Mouse (Mus musculus) megakaryocyte, embryonic 14.5 days (primary cell): ENCODE data around the gene Timm13. TPM values are rescaled to one million over a fixed set of nuclear protein-coding genes. Genes with fewer than 3 reads are reported as not detected.
A peak's percentile ranks its signal among the peaks of the same experiment; 100 is the strongest.

Experiments used
- H3K27me3 ChIP-seq: replicated peaks from 2 replicates; pipeline ENCODE3; 2012; ENCODE audit warnings: inconsistent platforms
- H3K36me3 ChIP-seq: replicated peaks from 2 replicates; pipeline ENCODE3; 2012; ENCODE audit warnings: low read length, inconsistent platforms, mixed read lengths
- H3K4me1 ChIP-seq: 2 replicates; pipeline ENCODE4 v1.6.1; 2012; ENCODE audit warnings: inconsistent platforms
- H3K4me3 ChIP-seq: replicated peaks from 2 replicates; pipeline ENCODE3; 2012; ENCODE audit warnings: moderate library complexity, mild to moderate bottlenecking, inconsistent platforms
- H3K9me3 ChIP-seq: 2 replicates; pipeline ENCODE4 v1.6.1; 2012; ENCODE audit warnings: inconsistent platforms
- FLI1 ChIP-seq: IDR thresholded peaks from 2 replicates; pipeline ENCODE4 v1.6.1; 2012; ENCODE audit warnings: low read length, inconsistent platforms, mixed read lengths
- GATA1 ChIP-seq: IDR thresholded peaks from 3 replicates; pipeline ENCODE4 v1.6.1; 2012; ENCODE audit warnings: mixed read lengths, low read length, inconsistent platforms, borderline replicate concordance
- polyA plus RNA-seq: library from polyadenylated mRNA; stranded (reverse); fragments of >175 nt; gene quantifications from 2 replicates; pipeline ENCODE4 v1.2.3, GENCODE M21; 2012; ENCODE audit warnings: low replicate concordance; ENCODE audit not compliant: insufficient read depth

The Timm13 gene
- polyA plus RNA-seq, 1 experiment, result 345 TPM

DNA sequence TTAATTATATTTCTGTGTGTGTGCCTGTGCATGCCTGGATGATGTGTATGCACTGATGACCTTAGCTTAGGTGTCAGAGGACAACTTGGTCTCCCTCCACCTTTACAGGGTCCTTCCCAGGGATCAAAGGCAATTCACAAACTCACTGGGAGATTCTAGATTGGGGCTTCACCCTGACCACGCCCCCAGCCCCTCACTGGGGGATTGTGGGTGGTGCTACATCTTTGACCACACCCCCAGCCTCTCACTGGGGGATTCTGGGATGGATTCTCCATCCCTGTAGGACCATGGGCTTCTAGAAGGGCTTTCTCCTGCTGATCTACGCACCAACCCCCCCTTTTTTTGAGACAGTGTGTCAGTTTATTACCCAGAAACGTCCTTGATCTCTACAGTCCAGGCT, 24.7 kb upstream of the Timm13 start:
- Histone ChIP-seq H3K4me1 (peaks cover 59% of the 10 kb centered on the region), H3K9me3 (no peaks in the 10 kb centered on the region), H3K4me3 (no peak overlapping the region), H3K27me3 (no peaks in the 10 kb centered on the region), H3K36me3 (no peaks in the 10 kb centered on the region)
- no peak for TF ChIP-seq FLI1
- no peak for TF ChIP-seq GATA1

DNA sequence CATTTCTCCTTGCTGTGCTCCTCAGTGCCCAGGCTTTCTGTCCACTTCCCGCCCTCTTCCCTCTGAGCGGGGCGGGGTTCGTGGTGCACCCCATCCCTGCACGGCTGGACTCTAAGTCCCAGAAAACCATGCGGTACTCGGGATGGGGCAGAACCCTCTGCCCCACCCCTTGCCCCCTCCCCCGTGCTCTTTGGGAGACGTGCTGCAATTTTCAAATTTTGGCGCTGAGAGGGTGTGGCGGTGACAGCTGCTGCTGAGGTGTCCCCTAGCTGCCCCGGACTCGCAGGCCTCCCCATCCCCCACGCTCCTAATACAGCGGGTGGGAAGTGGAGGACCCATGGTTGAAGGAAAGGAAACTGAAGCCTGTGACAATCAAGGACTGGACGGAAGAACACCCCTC, 21.2 kb upstream of the Timm13 start:
- peak overlapping the region; percentile 82 for H3K4me3 ChIP-seq
- H3K9me3 ChIP-seq, result no peaks in the 10 kb centered on the region
- peaks cover 62% of the 10 kb centered on the region for H3K4me1 ChIP-seq
- H3K36me3 ChIP-seq, result no peaks in the 10 kb centered on the region
- no peak for TF ChIP-seq GATA1
- H3K27me3 ChIP-seq, result peaks cover 3% of the 10 kb centered on the region

DNA sequence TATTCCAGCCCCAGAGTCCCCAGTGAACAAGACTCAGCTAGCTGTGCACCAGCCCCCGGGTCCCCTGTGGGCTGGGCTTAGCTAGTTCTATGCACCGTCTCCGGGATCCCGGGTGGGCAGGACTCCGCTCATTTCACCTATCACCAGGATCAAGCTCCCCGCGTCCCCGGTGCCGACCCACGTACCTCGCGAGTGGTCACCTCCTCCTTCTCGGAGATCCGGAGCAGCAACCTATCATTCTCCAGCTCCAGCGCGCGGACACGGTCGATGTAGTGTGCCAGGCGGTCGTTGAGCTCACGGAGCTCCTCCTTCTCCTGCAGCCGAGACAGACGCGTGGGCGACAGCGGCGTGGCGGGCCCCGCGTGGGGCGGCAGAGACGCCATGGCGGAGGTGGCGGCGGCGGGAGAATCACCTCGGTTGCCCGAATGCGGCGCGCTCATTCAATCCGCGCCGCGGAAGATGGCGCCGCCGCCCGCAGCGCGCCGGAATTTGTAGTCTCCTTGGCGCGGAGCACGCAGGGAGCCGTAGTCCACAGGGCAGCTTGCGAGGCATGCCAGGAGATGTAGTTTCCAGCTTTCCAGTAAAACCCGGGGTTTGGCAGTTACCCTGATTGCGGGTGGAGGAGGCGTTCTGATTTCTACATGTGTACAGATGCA, 17.1 kb upstream of the Timm13 start, which contains the start of gene Lmnb2:
TSS of gene Lmnb2 (minus strand) at position 467 of the 656 bp plus-strand sequence.
- peaks cover 78% of the 10 kb centered on the region for H3K4me1 ChIP-seq
- peaks cover 3% of the 10 kb centered on the region for H3K27me3 ChIP-seq
- peak within 1 kb of the TSS; percentile 98 for H3K4me3 ChIP-seq

DNA sequence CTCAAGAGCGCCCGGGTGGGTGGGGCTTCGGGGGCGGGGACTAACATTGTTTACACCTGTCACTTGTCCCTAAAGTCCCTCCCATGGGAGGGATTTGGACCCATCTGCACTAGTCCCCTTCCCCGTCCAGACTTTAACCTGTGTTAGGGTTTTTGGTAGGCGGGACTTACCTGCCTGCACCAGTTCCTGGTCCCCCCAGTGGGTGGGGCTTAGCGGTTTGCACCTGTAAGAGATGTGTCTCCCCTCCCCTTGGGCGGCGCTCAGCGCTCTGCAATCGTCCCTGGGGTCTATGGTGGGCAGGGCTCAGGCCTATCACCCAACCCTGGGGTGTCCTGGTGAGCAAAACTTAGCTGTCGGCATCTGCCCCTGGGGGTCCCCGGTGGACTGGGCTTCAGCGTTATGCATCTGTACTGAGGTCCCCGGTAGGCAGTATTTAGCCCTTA, 16.6 kb upstream of the Timm13 start:
- H3K27me3 ChIP-seq, result peaks cover 3% of the 10 kb centered on the region
- H3K9me3 ChIP-seq, result no peaks in the 10 kb centered on the region
- TF ChIP-seq FLI1 (no peak), GATA1 (no peak)
- peaks cover 21% of the 10 kb centered on the region for H3K36me3 ChIP-seq
- H3K4me3 ChIP-seq, result peak overlapping the region; percentile 98
- H3K4me1 ChIP-seq, result peaks cover 78% of the 10 kb centered on the region

More for the DNA sequence above, 17.1 kb upstream of the Timm13 start, which contains the start of gene Lmnb2:
- Histone ChIP-seq H3K36me3 (peaks cover 17% of the 10 kb centered on the region), H3K9me3 (no peaks in the 10 kb centered on the region)
- TF ChIP-seq GATA1, result no peak
- TF ChIP-seq FLI1, result no peak

DNA sequence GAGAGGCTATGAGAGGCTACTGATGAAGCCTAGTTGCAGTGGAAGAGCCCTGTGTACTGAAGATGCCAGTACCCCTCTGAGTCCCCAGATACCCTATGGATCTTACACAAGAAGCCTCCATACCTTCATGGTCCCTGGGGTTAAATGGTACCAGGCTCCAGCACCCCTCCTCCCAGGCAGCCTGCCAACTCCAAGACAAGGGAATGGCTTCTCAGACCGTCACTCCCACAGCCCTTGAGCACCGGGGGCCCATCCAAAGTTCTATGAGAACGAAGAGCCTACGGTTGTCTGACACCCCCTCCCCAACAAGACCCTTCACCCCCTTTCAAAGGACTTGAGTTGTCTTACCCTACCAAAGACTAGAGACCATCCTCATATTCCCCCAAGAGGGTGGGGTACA, 15.0 kb upstream of the Timm13 start:
- peaks cover 81% of the 10 kb centered on the region for H3K4me1 ChIP-seq
- no peak overlapping the region for H3K4me3 ChIP-seq
- H3K27me3 ChIP-seq, result peaks cover 3% of the 10 kb centered on the region
- peaks cover 37% of the 10 kb centered on the region for H3K36me3 ChIP-seq
- H3K9me3 ChIP-seq, result no peaks in the 10 kb centered on the region
- TF ChIP-seq FLI1, result no peak
- no peak for TF ChIP-seq GATA1

DNA sequence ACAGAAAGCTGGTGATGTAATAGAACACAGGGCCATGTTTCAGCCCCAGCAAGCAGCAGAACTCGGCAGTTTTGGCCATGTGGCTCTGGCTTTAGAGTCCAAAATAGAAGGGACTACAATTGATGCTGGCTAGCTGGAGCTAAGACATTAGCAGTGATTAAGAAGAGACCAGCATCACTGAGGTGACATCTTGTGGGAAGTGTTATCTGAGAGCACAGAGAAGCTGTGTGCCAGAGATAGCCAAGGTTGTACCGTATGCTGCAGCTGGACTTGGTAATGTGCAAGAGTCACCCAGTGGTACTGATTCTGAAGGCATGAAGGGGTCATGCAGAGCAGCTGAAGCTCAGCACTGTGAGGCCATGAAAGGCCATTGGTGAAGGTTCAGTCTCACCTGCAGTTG, 14.5 kb upstream of the Timm13 start:
- Histone ChIP-seq H3K27me3 (peaks cover 3% of the 10 kb centered on the region), H3K36me3 (peaks cover 42% of the 10 kb centered on the region), H3K4me3 (no peak overlapping the region), H3K9me3 (no peaks in the 10 kb centered on the region), H3K4me1 (peaks cover 80% of the 10 kb centered on the region)
- TF ChIP-seq GATA1 (no peak), FLI1 (no peak)

DNA sequence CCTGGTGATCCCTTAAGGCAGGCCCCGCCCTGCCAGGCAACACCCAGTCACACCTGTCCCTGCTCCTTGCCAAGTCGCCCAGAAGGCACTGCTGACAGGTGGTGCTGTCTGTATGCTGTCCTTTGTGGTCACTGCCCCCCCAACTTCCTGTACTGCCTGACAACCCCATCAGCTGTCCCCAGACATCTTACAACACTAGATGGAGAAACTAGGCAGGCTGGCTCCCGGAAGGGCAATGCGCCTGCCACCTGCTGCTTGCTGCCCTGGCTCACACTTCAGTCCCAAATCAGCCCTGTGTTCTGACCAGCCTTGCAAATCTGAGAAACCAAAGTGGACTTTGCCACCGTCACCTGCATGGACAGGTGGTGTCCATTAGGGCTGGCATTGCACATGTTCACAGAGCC, 13.5 kb upstream of the Timm13 start:
- Histone ChIP-seq H3K36me3 (peaks cover 52% of the 10 kb centered on the region), H3K9me3 (no peaks in the 10 kb centered on the region), H3K4me1 (peaks cover 72% of the 10 kb centered on the region), H3K27me3 (peaks cover 2% of the 10 kb centered on the region), H3K4me3 (no peak overlapping the region)
- no peak for TF ChIP-seq GATA1
- no peak for TF ChIP-seq FLI1

DNA sequence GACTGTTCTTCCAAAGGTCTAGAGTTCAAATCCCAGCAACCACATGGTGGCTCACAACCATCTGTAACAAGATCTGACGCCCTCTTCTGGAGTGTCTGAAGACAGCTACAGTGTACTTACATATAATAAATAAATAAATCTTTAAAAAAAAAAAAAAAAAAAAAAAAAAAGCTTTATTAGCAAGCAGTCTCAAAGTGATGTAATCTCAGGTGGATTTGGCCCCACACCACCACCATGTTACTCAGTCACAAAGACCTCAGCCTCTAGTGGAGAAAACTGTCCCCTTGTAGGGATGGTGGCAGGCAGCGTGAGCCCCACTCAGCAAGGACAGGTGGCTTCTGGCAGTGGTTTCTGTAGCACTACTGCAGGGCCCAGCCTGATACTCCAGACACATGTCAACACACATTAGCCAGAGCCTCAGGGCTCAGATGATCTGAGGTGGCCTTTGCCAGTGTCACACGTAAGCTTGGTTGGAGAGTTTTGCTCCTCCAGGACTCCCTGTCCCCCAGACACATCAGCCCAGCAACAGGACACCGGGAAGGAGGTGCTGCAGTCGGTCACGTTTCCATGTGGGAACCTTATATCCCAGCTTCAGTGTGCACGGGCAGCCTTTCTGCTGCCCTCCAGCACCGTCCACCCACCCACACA, 12.7 kb upstream of the Timm13 start:
- Histone ChIP-seq H3K36me3 (peaks cover 59% of the 10 kb centered on the region), H3K9me3 (no peaks in the 10 kb centered on the region), H3K4me1 (peaks cover 65% of the 10 kb centered on the region), H3K4me3 (no peak overlapping the region), H3K27me3 (no peaks in the 10 kb centered on the region)
- TF ChIP-seq FLI1 (no peak), GATA1 (no peak)

DNA sequence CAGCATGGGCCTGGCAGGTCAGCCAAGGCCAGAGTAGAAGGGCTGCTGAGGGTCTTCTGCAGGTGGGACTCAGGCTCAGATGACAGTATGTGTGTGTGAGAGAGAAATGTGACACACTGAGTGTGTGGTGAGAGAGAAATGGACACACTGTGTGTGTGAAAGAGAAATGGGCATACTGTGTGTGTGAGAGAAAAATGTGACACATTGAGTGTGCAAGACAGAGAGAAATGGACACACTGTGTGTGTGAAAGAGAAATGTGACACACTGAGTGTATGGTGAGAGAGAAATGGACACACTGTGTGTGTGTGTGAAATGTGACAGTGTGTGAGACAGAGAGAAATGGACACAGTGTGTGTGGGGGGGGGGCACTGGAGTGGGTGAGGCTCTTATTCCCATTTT, 11.1 kb upstream of the Timm13 start:
- TF ChIP-seq FLI1 (no peak), GATA1 (no peak)
- H3K36me3 ChIP-seq, result peaks cover 75% of the 10 kb centered on the region

DNA sequence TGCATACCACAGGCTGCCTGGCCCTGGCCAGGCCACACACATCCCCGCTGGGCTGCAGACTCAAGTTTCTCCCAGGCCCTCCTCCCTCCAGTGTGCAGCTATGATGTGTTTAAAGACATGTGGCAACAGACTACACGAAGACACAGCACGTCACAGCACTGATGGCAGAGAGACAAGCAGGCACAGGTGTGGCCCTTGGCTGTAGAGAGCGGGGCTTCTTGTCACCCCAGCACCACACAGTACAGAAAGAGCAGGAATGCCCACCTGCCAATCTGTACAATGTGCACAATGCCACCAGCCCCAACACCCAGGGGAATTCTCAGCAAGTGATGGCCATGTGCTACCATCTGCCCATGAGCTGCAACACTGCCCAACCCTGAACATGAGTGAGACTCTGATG, 10.6 kb upstream of the Timm13 start:
- Histone ChIP-seq H3K27me3 (no peaks in the 10 kb centered on the region), H3K9me3 (no peaks in the 10 kb centered on the region), H3K36me3 (peaks cover 77% of the 10 kb centered on the region)

More for the DNA sequence above, 11.1 kb upstream of the Timm13 start:
- Histone ChIP-seq H3K4me1 (peaks cover 52% of the 10 kb centered on the region), H3K4me3 (no peak overlapping the region), H3K27me3 (no peaks in the 10 kb centered on the region), H3K9me3 (no peaks in the 10 kb centered on the region)

More for the DNA sequence above, 10.6 kb upstream of the Timm13 start:
- H3K4me1 ChIP-seq, result peaks cover 48% of the 10 kb centered on the region
- TF ChIP-seq FLI1, result no peak
- no peak for TF ChIP-seq GATA1
- H3K4me3 ChIP-seq, result no peak overlapping the region
